Mouse (Mus musculus) ES-Bruce4 (cell line): ENCODE data around the gene Slc34a3. TPM values are rescaled to one million over a fixed set of nuclear protein-coding genes. Genes with fewer than 3 reads are reported as not detected.
A peak's percentile ranks its signal among the peaks of the same experiment; 100 is the strongest.
"Not testable (repeated sequence)": the region's sequence is repeated elsewhere in the genome, so short reads cannot be mapped to it uniquely, and the experiment has no call there.

Source experiments
- H3K27ac ChIP-seq: 2 replicates; pipeline ENCODE4 v1.5.1; 2012; ENCODE audit warnings: low read length, inconsistent platforms; ENCODE audit not compliant: insufficient read depth
- H3K27me3 ChIP-seq: 2 replicates; pipeline ENCODE4 v1.6.1; 2012; ENCODE audit warnings: mild to moderate bottlenecking, low read length, inconsistent platforms; ENCODE audit not compliant: control insufficient read depth, poor library complexity, insufficient read depth, severe bottlenecking
- H3K36me3 ChIP-seq: 2 replicates; pipeline ENCODE4 v1.6.1; 2012; ENCODE audit warnings: inconsistent platforms, mild to moderate bottlenecking, low read length, moderate library complexity; ENCODE audit not compliant: control insufficient read depth, poor library complexity, insufficient read depth, severe bottlenecking
- H3K4me1 ChIP-seq: one replicate; pipeline ENCODE4 v1.8.1; 2011; ENCODE audit warnings: low read length; ENCODE audit not compliant: control insufficient read depth, insufficient read depth
- H3K4me3 ChIP-seq: 2 replicates; pipeline ENCODE4 v1.5.1; 2011; ENCODE audit warnings: low read depth, mild to moderate bottlenecking, low read length
- H3K9ac ChIP-seq: 2 replicates; pipeline ENCODE4 v1.6.1; 2012; ENCODE audit warnings: low read depth, mild to moderate bottlenecking, inconsistent platforms; ENCODE audit not compliant: poor library complexity, severe bottlenecking
- H3K9me3 ChIP-seq: replicated peaks from 2 replicates; pipeline ENCODE4 v1.6.1; 2012; ENCODE audit warnings: mild to moderate bottlenecking, low read length, inconsistent platforms; ENCODE audit not compliant: control insufficient read depth, poor library complexity, insufficient read depth, severe bottlenecking
- CTCF ChIP-seq: IDR thresholded peaks from one replicate; pipeline ENCODE4 v1.8.1; 2011; ENCODE audit warnings: low read depth, low read length
- EP300 ChIP-seq: IDR thresholded peaks from 2 replicates; pipeline ENCODE4 v1.6.1; 2011; ENCODE audit warnings: low read depth, low read length; ENCODE audit not compliant: insufficient read depth
- POLR2A ChIP-seq: IDR thresholded peaks from one replicate; pipeline ENCODE4 v1.8.1; 2011; ENCODE audit warnings: low read length; ENCODE audit not compliant: insufficient read depth
- polyA plus RNA-seq: library from polyadenylated mRNA; stranded (reverse); fragments of >200 nt; gene quantifications from 2 replicates; pipeline ENCODE4 v1.2.4, GENCODE M21; 2011; ENCODE audit warnings: low read depth; ENCODE audit not compliant: missing spikeins, insufficient read depth, insufficient read length

The Slc34a3 gene
- polyA plus RNA-seq, 1 experiment = 1.0 TPM

DNA sequence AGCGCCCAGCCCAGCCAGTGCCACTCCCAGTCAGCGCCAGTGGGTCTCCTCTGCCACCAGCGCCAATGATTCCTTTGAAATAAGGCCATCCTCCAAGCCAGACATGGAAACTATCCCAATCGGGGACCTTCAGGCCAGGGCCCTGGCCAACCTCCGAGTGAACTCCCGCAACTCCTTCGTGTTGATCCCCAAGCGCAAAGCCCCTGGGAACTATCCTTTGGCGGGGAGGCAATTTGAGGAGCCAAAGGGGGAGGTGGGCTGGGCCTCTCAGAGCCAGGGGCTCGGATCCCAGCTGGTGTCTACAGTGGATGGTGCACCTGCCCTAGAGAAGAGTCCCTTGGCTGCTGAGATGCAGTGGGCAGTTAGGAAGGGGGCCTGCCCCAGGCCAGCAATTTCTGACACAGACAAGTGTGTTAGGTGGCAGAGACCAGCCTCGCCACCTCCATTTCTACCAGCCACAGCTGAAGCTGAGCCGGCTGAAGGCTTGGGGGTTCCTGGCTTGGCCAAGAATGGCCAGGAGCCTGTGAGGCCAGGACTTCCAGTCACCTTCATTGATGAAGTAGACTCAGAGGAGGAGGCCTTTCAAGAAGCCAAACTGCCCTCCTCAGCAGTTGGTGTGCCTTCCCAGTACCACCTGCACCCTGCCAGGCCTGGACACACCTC lies 29.6 kb upstream of the Slc34a3 start:
- Histone ChIP-seq H3K27ac (no peak overlapping the region), H3K27me3 (no peaks in the 10 kb centered on the region), H3K36me3 (no peaks in the 10 kb centered on the region), H3K4me1 (peaks cover 5% of the 10 kb centered on the region), H3K9me3 (no peaks in the 10 kb centered on the region), H3K4me3 (peak overlapping the region; percentile 78), H3K9ac (peak overlapping the region; percentile 77)
- TF ChIP-seq POLR2A (no peak), EP300 (no peak), CTCF (no peak)

DNA sequence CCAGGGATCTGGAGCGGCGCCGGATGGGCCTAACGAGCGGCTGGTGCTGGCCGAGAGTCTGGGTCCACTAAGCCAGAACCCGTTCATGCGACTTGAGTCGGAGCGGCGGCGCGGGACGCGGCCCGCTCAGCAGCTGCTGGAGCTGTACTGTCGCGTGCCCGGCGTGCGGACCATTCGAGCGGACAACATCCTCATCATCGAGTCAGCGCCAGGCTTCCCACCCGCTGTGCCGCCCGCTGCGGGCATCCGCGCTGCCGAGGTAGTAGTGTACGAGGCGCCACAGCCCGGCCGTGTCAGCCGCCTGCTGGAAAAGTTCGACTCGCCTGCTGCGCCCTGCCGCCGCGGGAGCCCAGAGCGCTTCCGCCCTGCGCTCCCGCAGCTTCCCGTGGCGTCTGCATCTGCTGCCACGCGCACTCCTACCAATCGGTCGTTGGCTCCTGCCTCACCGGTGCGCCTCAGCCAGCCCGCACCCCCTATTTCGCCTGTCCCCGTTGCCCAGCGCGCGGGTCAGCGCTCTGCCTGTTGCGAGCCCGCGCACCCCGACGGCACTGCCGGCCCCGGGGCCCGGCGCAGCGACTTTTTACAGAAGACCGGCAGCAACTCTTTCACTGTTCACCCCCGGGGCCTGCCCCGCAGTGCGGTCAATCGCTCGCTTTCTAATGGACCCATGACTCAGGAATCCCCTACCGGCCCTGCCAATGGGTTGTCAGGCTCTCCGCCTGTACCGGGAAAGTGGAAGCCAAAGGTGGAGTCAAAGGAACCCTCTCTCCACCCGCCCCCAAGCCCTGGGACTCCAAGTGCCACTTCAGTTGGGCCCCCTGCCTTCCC lies 28.8 kb upstream of the Slc34a3 start:
- Histone ChIP-seq H3K4me1 (peaks cover 5% of the 10 kb centered on the region), H3K27me3 (no peaks in the 10 kb centered on the region), H3K9ac (peak overlapping the region; percentile 77), H3K9me3 (no peaks in the 10 kb centered on the region), H3K4me3 (peak overlapping the region; percentile 78), H3K27ac (no peak overlapping the region), H3K36me3 (no peaks in the 10 kb centered on the region)
- no peak for TF ChIP-seq EP300
- no peak for TF ChIP-seq CTCF
- TF ChIP-seq POLR2A = no peak

DNA sequence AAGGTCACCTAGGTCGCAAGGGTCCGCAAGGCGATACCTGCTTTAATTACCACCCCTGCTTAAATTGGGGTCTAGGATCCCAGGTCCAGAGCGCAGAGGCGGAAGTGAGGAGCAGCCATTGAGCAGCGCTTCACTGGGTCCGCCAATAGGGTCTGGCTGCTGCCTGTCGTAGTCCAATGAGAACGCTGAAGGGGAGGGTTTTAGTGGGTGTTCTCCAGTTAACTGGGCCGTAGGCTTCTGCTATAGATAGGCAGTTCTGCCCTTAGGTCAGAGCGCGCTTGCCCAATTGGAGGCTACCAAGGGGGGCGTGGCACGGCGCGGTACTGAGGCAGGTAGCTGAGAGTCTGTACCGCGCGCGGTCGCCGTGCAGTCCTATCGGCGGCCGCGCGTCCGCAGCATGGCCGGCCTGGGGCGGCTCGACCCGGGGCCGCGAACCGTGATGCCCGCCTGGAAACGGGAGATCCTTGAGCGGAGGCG lies 28.2 kb upstream of the Slc34a3 start, which contains the start of gene Tprn:
Tprn (plus strand) TSS at position 328 of the 477 bp plus-strand sequence.
- peak within 1 kb of the TSS; percentile 84 for H3K4me3 ChIP-seq
- H3K36me3 ChIP-seq = no peaks in the 10 kb centered on the region
- H3K27ac ChIP-seq = peak within 1 kb of the TSS; percentile 78
- H3K9me3 ChIP-seq = no peaks in the 10 kb centered on the region
- H3K4me1 ChIP-seq = peaks cover 5% of the 10 kb centered on the region
- TF ChIP-seq CTCF (no peak), POLR2A (no peak), EP300 (no peak)
- H3K27me3 ChIP-seq = no peaks in the 10 kb centered on the region
- peak within 1 kb of the TSS; percentile 77 for H3K9ac ChIP-seq

- Histone ChIP-seq H3K27ac (peak overlapping the region; percentile 78), H3K36me3 (no peaks in the 10 kb centered on the region), H3K4me3 (peak overlapping the region; percentile 84), H3K27me3 (no peaks in the 10 kb centered on the region), H3K4me1 (peaks cover 5% of the 10 kb centered on the region), H3K9ac (peak overlapping the region; percentile 65), H3K9me3 (no peaks in the 10 kb centered on the region)
- TF ChIP-seq CTCF (no peak), EP300 (no peak), POLR2A (no peak)
These were observed 27.7 kb upstream of the Slc34a3 start for GRCm38 (mm10) chr2:25261870-25262269.

GRCm38 (mm10) chr2:25258887-25259286 lies 24.7 kb upstream of the Slc34a3 start:
- Histone ChIP-seq H3K27ac (no peak overlapping the region), H3K9me3 (no peaks in the 10 kb centered on the region), H3K4me3 (no peak overlapping the region), H3K27me3 (no peaks in the 10 kb centered on the region), H3K36me3 (no peaks in the 10 kb centered on the region), H3K9ac (no peak overlapping the region), H3K4me1 (peaks cover under 1% of the 10 kb centered on the region)
- TF ChIP-seq CTCF = peak; percentile 23
- no peak for TF ChIP-seq EP300

- H3K9ac ChIP-seq, H3K4me1 ChIP-seq, H3K9me3 ChIP-seq, H3K27ac ChIP-seq, H3K36me3 ChIP-seq, H3K27me3 ChIP-seq, H3K4me3 ChIP-seq: not testable (repeated sequence)
These were observed 23.1 kb upstream of the Slc34a3 start for GRCm38 (mm10) chr2:25257250-25257649.
